Mouse (Mus musculus): ENCODE measurements at regions not wholly inside any gene's neighbourhood (a gene's known extent, or its start where the extent isn't known, plus 50 kb on each side); places are given as distances from the start of the nearest gene placed in this dataset.

- DNase-seq (ENCODE audit: low spot score) = no peak
Observed at GRCm38 (mm10) chr15:56030007-56030406, 1447.4 kb downstream of the Slc22a22 start.

GRCm38 (mm10) chr15:56027197-56027818 is 1450.1 kb downstream of the Slc22a22 start:
- DNase-seq (ENCODE audit: low spot score) = no peak

GRCm38 (mm10) chr15:56024705-56025104 is 1452.7 kb downstream of the Slc22a22 start:
- no peak for DNase-seq (ENCODE audit: low spot score)

GRCm38 (mm10) chr15:56023862-56024484 is 1453.5 kb downstream of the Slc22a22 start:
- no peak for DNase-seq (ENCODE audit: low spot score)

GRCm38 (mm10) chr15:56022315-56022714 is 1455.1 kb downstream of the Slc22a22 start:
- DNase-seq (ENCODE audit: low spot score) = no peak

- no peak for DNase-seq (ENCODE audit: low spot score)
Observed at GRCm38 (mm10) chr15:56018141-56018540, 1459.3 kb downstream of the Slc22a22 start.

GRCm38 (mm10) chr15:56017561-56017960 is 1459.9 kb downstream of the Slc22a22 start:
- DNase-seq (ENCODE audit: low spot score) = no peak

GRCm38 (mm10) chr15:56016070-56016469 is 1461.4 kb downstream of the Slc22a22 start:
- no peak for DNase-seq (ENCODE audit: low spot score)

GRCm38 (mm10) chr15:56014059-56014620 is 1463.3 kb downstream of the Slc22a22 start:
- DNase-seq (ENCODE audit: low spot score) = no peak

GRCm38 (mm10) chr15:56008603-56009174 is 1468.7 kb downstream of the Slc22a22 start:
- no peak for DNase-seq (ENCODE audit: low spot score)

- no peak for DNase-seq (ENCODE audit: low spot score)
Observed at GRCm38 (mm10) chr15:56007376-56007775, 1470.0 kb downstream of the Slc22a22 start.

GRCm38 (mm10) chr15:56005361-56005760 is 1472.1 kb downstream of the Slc22a22 start:
- no peak for DNase-seq (ENCODE audit: low spot score)

- DNase-seq (ENCODE audit: low spot score) = no peak
Observed at GRCm38 (mm10) chr15:56003921-56004320, 1473.5 kb downstream of the Slc22a22 start.

- DNase-seq (ENCODE audit: low spot score) = no peak
Observed at GRCm38 (mm10) chr15:55999605-56000004, 1477.8 kb downstream of the Slc22a22 start.

- no peak for DNase-seq (ENCODE audit: low spot score)
Observed at GRCm38 (mm10) chr15:55997977-55998376, 1479.4 kb downstream of the Slc22a22 start.

- DNase-seq (ENCODE audit: low spot score) = no peak
Observed at GRCm38 (mm10) chr15:55994680-55995079, 1482.7 kb downstream of the Slc22a22 start.

- DNase-seq (ENCODE audit: low spot score) = no peak
Observed at GRCm38 (mm10) chr15:55975843-55976242, 1501.6 kb downstream of the Slc22a22 start.

GRCm38 (mm10) chr15:55966780-55967179 is 1510.6 kb downstream of the Slc22a22 start:
- no peak for DNase-seq (ENCODE audit: low spot score)

GRCm38 (mm10) chr15:55965296-55965695 is 1512.1 kb downstream of the Slc22a22 start:
- DNase-seq (ENCODE audit: low spot score) = no peak

GRCm38 (mm10) chr15:55962093-55962492 is 1515.3 kb downstream of the Slc22a22 start:
- no peak for DNase-seq (ENCODE audit: low spot score)
